Mouse (Mus musculus) telencephalon, adult 2 months (tissue): ENCODE data around the gene Syt11.
A peak's percentile ranks its signal among the peaks of the same experiment; 100 is the strongest.
"Not testable (repeated sequence)": the region's sequence is repeated elsewhere in the genome, so short reads cannot be mapped to it uniquely, and the experiment has no call there.

Source experiments
- DNase-seq: peaks from one replicate; pipeline ENCODE4 v3.0.0-alpha.2; 2011; ENCODE audit warnings: low read depth, low spot score

The Syt11 gene

DNA sequence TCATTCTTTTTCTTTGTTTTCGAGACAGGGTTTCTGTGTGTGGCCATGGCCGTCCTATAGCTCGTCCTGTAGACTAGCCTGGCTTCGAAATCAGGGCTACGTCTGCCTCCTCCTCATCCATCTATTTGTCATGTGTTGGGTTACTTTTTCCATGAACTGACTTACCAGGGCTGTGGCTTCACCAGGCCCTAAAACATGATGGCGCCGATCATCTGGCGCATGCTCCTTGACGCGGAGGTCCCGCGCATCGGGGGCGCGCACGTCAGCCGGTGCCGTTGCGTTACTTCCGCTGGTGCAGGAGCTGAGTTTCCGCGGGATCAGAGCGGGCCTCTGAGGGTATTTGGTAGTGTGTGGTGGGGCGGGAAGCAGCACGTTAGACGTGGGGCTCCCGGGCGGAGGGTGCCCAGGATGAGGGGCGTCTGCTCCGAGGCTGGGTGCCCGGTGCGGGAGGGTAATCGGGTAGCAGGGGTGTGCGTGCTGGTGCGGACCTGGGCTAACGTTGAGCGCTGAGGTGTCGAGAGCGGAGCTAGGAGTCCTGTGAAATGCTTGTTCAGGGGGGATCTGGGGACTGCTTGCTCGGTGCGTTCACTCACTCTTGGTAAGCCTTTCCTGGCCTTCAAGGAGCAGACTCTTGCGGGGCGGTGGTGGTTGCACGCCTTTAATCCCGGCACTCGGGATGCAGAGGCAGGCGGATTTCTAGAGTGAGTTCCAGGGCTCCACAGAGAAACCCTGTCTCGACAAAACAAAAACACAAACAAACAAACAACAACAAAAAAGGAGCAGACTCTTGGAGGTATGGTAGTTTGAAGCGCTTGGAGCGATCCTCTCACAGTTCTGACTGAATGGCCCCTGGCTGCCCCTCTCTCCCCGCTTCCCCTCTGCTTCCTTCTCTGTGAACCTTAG, at the start of gene Syt11:
Gene Syt11, minus strand, starts transcription at position 226 of the 903 bp plus-strand sequence.
- not testable (repeated sequence) for DNase-seq

DNA sequence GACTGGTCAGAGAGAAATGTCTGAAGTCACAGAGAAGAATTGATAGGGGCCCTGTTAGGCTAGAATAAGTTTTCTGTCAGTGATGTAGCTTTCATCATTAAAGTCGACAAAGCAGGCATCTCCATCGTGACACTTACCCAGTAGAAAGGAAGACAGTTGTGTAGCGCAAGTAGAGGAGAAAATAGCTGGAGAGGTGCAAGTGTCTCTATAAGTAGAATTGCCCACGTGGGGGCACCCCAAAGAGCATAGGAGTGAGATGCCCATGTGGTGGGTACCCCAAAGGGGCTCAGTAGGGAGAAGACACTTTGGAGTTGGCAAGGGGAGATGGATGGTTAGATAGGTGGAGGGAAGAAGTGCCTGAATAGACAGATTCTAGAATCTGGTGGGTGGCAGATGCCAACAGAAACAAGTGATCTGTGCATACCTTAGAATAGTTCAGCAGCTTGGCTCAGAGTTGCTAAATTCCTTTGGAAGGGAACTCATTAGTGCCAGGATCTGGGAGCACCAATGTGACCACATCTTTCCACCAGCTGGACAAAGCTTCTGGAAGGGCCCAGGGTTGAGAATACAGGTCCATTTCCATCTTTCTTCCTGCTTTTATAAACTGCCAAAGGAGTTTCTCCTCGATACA, 29.1 kb upstream of the Syt11 start:
- no peak for DNase-seq

DNA sequence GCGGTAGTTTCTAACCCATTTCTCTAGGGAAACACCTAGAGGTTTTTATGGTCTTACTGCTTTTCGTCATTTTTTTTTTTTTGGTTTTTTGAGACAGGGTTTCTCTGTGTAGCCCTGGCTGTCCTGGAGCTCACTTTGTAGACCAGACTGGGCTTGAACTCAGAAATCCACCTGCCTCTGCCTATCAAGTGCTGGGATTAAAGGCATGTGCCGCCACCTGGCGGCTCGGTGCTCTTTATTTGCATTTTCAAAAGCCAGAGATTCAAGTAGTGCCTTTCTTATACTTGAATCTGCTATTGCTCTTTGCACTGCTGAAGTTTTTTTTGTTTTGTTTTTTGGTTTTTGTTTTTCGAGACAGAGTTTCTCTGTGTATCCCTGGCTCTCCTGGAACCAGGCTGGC, 22.5 kb upstream of the Syt11 start:
- DNase-seq, result not testable (repeated sequence)

DNA sequence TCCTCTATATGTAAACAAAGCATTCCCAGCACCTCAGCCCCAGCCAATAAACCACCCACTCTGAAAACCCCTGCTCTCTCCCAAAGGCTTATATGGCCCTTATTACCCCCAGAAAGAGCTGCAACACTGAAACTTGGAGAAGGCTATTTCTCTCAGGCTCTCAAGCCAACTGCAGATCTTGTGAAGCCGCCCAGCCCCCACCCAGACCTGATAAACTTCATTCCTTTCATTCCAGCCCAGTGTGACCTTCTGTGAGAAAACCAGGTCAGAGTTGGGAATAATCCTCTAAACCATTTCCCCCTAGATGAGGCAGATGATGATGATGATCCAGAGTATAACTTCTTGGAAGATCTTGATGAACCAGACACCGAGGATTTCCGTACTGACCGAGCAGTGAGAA, 13.1 kb upstream of the Syt11 start:
- DNase-seq, result not testable (repeated sequence)

DNA sequence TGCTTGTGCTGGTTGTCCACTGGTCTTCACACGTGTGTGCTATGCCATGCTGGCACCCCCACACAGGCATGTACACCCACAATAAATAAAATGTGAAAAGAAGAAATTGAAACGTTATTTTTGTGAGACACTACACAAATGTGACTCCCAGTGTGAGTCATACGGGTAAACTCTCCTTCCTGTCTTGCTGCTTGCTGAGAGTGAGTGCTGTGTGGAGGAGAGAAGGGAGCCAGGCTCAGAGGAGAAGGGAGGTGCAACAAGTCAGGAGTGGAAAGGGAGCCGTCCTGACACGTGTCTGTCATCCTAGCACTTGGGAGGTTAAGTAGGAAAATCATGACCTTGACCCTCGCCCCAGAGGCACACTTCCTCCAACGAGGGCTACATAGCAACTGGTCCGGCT, 11.8 kb upstream of the Syt11 start:
- DNase-seq, result not testable (repeated sequence)

DNA sequence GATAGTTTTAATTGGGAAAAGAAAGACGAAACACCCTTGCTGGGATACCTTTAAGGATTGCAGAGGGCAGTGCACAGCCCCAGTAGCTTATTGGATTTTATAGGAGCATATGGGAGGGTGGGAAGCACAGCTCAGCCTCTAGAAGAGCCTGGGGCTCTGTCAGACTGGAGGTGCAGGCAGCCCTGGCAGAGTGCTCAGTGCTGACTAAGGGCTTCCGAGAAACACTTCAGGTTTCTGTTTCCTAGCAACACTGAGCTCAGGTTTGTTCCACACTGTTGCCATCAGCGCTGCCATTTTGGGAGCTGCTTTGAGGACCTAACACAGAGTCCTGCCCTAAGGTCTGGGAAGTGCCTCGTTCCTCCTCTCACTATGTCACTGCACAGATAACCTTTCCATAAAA, 11.4 kb upstream of the Syt11 start:
- not testable (repeated sequence) for DNase-seq

DNA sequence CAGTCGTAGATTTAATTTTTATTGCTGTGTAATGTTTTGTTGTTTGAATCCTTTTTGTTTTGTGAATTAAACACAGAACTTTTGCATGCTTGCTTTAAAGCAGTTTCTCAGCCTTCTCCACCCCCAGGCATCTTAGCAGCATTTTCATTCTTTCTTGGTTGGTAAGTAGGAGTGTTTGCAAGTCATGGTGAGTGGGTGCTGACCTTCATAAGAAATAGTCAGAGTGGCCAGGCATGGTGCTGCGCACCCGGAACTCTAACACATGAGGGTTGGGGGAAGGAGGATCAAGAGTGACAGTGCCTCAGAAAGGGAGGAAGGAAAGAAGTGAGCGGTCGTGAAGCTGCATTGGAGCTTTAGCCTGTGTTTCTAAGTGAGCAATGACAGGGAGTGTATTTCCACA, 9.9 kb upstream of the Syt11 start:
- no peak for DNase-seq

DNA sequence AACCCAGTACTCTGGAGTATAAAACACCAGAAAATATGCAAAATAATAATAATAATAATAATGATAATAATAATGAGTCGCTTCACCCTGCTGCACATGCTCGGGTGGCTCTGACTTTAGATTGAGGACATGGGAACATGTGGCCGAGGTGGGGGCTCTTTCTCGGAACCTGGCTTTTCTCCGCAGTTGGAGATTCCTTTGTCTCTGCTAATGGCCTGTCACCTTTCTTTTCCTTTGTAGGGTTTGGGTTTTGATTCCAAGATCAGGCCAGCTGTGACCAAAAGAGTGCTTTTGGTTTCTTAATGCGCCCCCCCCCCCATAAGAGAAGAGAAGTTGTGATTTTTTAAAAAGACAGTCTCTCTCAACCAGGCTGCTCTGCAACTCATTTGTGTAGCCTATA, 1.8 kb downstream of the Syt11 start:
- DNase-seq, result not testable (repeated sequence)

DNA sequence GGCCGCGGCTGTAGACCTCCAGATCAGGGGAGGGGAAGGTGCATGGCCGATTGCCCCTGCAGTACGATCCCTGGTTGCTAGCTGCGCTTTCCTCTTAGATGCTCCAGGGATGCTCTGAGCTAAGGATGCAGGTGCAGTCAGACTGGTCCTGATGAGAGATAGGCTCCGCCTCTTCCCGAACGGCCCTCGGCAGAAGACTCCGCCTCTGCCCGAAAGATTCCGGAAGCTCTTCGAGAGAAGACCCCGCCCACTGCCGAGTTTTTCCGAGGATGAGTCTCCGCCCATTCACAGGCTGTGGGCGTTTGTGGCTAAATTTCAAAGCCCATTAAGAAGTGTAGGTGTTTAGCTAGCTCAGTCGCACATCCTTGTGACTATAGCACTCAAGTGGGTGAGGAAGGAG, 2.6 kb downstream of the Syt11 start:
- DNase-seq, result peak; percentile 81

DNA sequence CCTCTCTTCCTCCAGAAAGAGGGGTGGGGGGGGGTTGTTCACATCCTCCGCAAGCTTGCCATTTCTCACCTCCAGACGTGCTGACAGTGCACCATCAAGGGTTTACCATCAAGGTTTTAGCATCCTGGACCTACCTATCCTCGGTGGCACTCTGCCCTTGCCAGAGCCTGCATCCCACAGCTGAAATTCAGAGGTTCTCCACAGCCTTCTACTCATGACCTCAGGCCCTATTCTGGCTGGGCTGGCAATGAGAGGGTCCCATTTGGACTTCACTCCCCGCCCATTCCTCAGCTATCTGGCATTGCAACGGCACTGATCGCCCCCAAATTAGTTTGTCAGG, 3.1 kb downstream of the Syt11 start:
- DNase-seq, result not testable (repeated sequence)

DNA sequence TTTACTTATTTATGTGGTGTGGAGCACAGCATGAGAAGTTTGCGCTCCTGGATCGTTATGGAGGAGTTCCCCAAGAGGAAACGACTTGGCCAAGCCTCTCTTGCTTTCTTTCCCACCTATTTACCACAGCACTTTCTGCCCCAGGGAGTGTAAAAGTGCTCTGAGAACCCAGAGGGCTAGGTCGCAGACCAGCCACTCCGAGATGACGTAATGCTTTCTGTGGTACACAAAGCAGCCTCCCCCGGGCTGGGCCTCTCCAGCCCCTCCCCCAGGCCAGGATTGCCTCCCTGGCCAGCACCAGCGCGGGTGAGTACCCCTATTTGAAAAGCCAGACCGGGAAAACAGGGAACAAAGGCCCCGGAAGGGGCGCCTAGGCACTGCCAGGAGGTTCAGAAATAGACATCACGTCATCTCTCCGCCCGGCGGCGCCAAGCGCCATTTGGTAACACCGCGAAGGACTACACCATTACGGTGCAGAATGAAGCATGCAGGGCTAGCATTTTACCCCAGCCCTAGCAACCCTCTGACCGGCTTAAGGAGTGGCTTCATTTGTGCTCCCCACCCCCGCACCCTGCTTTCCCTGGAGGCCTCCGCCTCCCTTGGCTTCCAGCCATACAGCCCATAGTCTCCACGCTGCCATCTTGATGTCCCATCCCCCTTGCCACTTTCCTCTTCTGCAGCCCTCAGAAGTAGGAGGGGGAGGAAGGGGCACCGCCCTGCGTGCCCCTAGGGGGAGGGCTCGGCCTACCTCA, 3.6 kb downstream of the Syt11 start:
- DNase-seq, result peak; percentile 68

DNA sequence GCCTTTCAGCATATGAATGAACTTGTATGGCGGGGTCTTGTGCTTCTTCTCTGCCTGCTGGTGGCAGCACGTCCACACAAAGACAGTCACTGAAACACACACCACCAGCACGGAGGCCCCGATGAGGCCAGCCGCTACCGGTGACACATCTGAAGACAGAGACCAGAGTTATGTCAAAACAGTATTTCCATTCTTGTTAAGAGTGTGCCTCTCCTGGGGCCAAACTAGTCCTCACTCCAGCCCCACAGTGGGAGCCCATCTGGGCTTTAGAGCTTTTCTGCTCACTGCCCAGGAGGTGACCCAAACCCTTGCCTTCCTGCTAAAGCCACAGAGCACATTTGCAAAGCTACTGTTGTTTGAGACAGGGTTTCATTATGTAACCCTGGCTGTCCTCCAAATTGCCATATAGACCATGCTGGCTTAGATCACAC, 12.5 kb downstream of the Syt11 start:
- no peak for DNase-seq

DNA sequence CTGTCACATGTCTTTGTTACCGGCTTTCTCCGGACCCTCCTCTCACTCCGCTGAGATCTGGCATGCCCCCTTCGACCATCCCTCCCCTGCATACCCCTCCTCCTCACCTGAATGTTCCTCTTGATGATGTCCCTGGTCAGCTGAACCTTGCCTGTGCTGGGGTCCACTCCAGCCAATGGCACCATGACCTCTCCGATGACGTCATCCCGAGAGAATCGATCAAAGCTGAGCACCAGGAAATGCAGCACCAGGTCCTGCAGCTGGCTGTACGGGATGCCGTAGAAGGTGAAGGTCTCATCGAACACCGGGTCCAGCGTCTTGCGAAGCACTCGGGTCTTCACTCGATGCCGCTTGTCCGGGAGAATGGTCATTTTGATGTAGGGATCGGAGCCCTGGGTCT, 13.3 kb downstream of the Syt11 start:
- DNase-seq, result no peak

DNA sequence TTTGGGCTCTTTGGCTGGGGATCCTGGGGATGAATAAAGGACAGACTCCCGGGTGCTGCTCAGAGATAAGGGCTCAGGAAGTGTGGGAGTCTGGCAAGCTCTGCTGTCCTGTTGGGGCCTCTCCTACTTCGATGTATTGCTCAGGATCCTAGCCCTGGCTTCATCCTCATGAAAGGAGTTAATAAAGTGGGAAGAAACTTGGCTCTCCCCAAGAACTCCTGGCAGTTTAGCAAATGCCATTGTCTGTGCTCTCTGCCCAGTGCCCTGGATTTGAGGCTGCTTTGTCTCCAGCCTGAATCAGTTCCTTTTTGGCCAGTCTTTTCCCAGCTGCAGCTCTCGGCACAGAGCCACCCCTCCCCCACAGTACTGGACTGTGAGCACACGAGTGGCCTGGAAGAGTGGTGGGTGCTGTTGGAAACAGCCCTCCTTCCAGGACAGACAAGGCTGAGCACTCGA, 16.9 kb downstream of the Syt11 start:
- peak; percentile 80 for DNase-seq

DNA sequence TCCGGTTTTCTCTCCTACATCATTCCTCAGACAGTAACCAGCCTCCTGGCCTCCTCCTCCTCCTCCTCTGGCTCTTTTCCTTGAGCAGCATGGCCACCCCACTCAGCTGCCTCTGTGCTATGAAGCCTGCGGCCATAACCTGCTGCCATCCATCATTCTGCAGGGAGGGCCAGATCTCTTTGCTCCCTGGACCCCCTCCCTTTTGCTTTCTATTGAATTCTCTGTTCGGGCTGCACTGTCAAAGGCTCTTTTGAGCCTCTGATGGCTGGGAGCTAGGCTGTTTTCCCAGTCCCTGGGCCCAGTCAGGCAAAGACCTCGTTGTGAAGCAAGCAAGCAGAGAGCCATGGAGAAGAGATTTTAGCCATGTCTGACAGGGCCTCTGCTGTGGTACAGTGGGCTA, 18.7 kb downstream of the Syt11 start:
- peak; percentile 32 for DNase-seq

DNA sequence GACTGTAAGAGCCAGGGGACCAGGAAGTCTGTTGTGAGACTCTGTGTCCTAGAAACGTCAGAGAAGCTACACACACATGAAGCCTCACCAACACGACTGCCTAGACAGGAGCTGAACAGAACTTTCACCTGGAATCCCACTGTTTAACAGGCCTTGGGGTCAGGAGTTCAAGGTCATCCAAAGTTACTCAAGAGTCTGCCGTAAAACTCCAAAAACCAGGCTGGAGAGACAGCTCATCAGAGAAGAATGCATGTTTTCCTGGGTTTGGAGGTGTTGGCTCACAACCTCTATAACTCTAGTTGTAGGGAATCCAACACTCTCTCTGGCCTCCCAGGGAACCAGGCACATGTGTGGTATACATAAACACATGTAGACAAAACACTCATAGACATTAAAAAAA, 19.4 kb downstream of the Syt11 start:
- DNase-seq, result no peak

DNA sequence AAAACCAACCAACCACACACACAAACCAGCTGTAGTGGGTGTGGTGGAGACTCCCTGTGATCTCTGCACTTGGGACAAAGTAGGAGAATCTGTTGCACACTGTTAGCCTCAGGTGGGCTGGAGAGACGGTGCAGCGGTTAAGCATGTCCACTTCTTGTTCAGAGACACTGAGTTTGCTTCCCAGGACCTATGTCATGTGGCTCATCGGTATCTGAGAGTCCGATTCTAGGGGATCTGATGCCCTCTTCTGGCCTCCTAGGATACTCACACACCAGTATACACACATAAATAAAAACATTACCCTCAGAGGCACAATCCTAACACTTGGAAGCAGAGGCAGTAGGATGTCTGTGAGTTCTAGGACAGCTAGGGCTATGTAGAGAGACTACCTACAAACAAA, 20.7 kb downstream of the Syt11 start:
- no peak for DNase-seq

DNA sequence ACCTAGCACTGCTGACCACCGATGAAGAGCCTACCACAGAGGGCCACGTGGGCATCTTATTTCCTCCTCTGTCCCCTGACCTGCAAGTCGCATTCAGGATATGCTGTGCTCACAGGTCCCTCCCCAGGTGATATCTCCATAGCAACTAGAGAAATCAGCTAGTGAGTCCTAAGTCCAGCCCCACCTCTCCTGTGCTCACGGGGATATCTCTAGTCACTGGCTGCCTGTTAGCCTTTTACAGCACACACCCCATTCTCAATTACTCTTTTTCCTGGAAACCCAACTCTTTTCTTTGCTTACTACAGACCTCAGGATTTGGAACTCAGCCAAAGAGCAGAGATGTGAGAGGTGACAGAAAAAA, 28.1 kb downstream of the Syt11 start:
- DNase-seq, result no peak

DNA sequence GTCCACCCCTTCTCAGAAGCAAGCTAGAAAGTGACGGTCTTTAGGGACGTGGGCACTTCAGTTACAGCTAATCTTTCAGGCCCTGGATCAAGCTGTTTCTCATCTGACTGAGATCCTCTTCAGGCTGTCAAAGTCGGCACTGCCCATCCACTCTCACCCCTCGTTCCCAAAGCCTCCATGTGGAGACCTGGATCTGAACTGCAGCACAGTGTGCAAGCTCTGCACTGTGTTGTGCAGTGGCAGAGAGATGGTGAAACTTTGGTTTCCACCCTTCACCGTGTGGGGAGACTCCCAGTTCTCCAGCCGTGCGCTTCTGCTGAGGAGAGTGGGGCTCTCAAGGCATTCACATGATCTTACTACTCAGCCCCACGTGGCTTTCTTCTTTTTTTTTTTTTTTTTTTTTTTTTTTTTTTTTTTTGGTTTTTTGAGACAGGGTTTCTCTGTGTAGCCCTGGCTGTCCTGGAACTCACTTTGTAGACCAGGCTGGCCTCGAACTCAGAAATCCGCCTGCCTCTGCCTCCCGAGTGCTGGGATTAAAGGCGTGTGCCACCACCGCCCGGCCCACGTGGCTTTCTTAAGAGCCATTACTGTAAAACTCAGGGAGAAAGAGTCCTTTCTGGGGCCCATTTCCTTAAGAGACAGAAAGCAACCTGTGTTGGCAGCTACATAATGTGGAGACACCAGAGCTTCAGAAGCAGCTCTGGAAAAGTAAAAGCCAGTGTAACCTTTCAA, 28.7 kb downstream of the Syt11 start:
- DNase-seq, result no peak

DNA sequence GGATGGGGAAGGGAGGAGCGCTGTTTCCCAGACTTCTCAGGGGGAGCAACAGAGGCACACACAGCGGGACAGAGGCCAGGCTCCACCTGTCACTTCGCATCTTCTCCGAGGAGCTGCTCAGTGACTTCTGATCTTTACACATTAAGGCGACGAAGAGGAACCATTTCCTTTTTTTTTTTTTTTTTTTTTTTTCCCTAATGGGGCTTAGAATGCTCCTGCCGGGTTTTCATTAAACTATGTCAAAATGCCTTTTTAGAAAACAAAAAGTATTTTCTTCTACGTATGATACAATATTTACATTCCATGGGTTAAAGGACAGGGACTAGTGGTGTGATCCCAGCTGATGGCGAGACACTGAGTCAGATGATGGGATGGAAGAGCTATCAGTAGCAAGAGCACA, 29.4 kb downstream of the Syt11 start:
- no peak for DNase-seq

DNA sequence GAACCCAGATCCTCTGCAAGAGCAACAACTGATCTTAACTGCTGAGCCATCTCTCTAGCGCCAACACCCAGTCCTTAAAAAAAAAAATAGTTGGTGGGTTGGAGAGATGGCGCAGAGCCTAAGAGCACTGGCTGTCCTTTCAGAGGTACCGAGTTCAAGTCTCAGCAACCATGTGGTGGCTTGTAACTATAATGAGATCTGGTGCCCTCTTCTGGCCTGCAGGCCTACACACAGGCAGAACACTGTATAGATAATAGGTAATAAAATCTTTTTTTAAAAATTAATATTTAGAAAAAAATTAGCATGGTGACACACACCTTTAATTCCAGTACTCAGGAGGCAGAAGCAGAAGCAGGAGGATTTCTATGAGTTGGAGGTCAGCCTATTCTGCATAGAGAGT, 34.8 kb downstream of the Syt11 start:
- DNase-seq, result no peak

DNA sequence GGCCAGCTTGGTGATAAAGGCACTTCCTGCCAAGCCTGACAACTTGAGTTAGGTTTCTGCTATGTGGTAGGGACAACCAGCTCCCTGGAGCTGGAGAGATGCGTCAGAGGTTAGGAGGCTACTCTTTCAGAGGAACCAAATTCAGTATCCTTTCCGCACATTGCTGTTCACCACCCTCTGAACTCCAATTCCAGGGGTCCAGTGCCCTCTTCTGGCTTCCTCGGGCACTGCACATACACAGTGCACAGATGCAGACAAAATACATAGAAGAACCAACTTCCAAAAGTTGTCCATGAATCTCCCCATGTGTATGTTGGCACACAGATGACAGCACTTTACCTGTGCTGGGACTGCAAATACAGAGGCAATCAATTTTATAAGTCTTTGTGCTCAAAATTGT, 36.3 kb downstream of the Syt11 start:
- no peak for DNase-seq
